Mouse (Mus musculus) activated CD4-positive, CD25-positive, alpha-beta regulatory T cell (primary cell): ENCODE results near the gene Qrich2. TPM values are rescaled to one million over a fixed set of nuclear protein-coding genes. Genes with fewer than 3 reads are reported as not detected.

Source experiments
- polyA plus RNA-seq, 2 experiments: library from polyadenylated mRNA; unstranded; fragments of 100-300 nt; shearing (Covaris generic); gene quantifications; one replicate each; pipeline ENCODE4 v1.2.1; 2017

Gene Qrich2
- not detected for polyA plus RNA-seq

GRCm38 (mm10) chr11:116466141-116466540 is at the start of gene Qrich2:
Gene Qrich2, minus strand, starts transcription at chr11:116466241.

GRCm38 (mm10) chr11:116493795-116494252 is 27.8 kb upstream of the Qrich2 start, which contains the start of gene Prpsap1:
Gene Prpsap1, minus strand, starts transcription at chr11:116494202.

GRCm38 (mm10) chr11:116433356-116434286 is 32.4 kb downstream of the Qrich2 start, which contains the start of gene Ubald2:
Gene Ubald2, plus strand, starts transcription at chr11:116434094.

GRCm38 (mm10) chr11:116412904-116413630 is 53.0 kb downstream of the Qrich2 start, which contains the start of gene Rnf157:
Gene Rnf157, minus strand, starts transcription at chr11:116413032.

Other genes starting within 250 kb of the Qrich2 start
- under 1 TPM; 0.14 to 0.29 TPM for gene Evpl, start 228.2 kb downstream of the Qrich2 start, polyA plus RNA-seq
- 10 to 100 TPM; 55.6 to 64.4 TPM for gene Srp68, start 192.0 kb downstream of the Qrich2 start, polyA plus RNA-seq
- gene Galr2, start 185.3 kb downstream of the Qrich2 start, polyA plus RNA-seq = under 1 TPM in 1 of 2 experiments, not detected in 1; 0.17 TPM
- 10 to 100 TPM; 64.5 to 88.0 TPM for gene Exoc7, start 159.0 kb downstream of the Qrich2 start, polyA plus RNA-seq
- not detected for gene Foxj1, start 130.8 kb downstream of the Qrich2 start, polyA plus RNA-seq
- 10 to 100 TPM in 1 of 2 experiments, 1 to 10 TPM in 1; 6.2 to 11.8 TPM for gene Rnf157, start 53.2 kb downstream of the Qrich2 start, polyA plus RNA-seq
- 100 to 1,000 TPM in 1 of 2 experiments, 10 to 100 TPM in 1; 79.9 to 109 TPM for gene Ubald2, start 32.1 kb downstream of the Qrich2 start, polyA plus RNA-seq
- gene Prpsap1, start 28.0 kb upstream of the Qrich2 start, polyA plus RNA-seq = 100 to 1,000 TPM; 112 to 118 TPM
- under 1 TPM; 0.32 to 0.64 TPM for gene Sphk1, start 64.7 kb upstream of the Qrich2 start, polyA plus RNA-seq
- 10 to 100 TPM in 1 of 2 experiments, 1 to 10 TPM in 1; 7.3 to 11.6 TPM for gene Ube2o, start 115.2 kb upstream of the Qrich2 start, polyA plus RNA-seq
- gene Aanat, start 120.2 kb upstream of the Qrich2 start, polyA plus RNA-seq = not detected
- 10 to 100 TPM in 1 of 2 experiments, 1 to 10 TPM in 1; 8.6 to 18.0 TPM for gene Rhbdf2, start 160.8 kb upstream of the Qrich2 start, polyA plus RNA-seq
- gene Prcd, start 187.3 kb upstream of the Qrich2 start, polyA plus RNA-seq = not detected
- gene Cygb, start 188.1 kb upstream of the Qrich2 start, polyA plus RNA-seq = under 1 TPM; 0.18 to 0.38 TPM